Mouse (Mus musculus): ENCODE measurements at regions not wholly inside any gene's neighbourhood (a gene's known extent, or its start where the extent isn't known, plus 50 kb on each side); places are given as distances from the start of the nearest gene placed in this dataset.

- DNase-seq (ENCODE audit: low read depth, low spot score), result no peak
Observed at GRCm38 (mm10) chr10:99367757-99368156, 104.7 kb downstream of the Dusp6 start.

GRCm38 (mm10) chr10:99375101-99375500 lies 112.1 kb downstream of the Dusp6 start:
- peak; percentile 70 for DNase-seq (ENCODE audit: low read depth, low spot score)

- DNase-seq (ENCODE audit: low read depth, low spot score), result no peak
Observed at GRCm38 (mm10) chr10:99376430-99376829, 113.4 kb downstream of the Dusp6 start.

GRCm38 (mm10) chr10:99377548-99377947 lies 114.5 kb downstream of the Dusp6 start:
- DNase-seq (ENCODE audit: low read depth, low spot score), result no peak

- no peak for DNase-seq (ENCODE audit: low read depth, low spot score)
Observed at GRCm38 (mm10) chr10:99379156-99379555, 116.1 kb downstream of the Dusp6 start.

- no peak for DNase-seq (ENCODE audit: low read depth, low spot score)
Observed at GRCm38 (mm10) chr10:99380170-99380569, 117.1 kb downstream of the Dusp6 start.

GRCm38 (mm10) chr10:99383028-99383427 lies 120.0 kb downstream of the Dusp6 start:
- DNase-seq (ENCODE audit: low read depth, low spot score), result no peak

- no peak for DNase-seq (ENCODE audit: low read depth, low spot score)
Observed at GRCm38 (mm10) chr10:99384366-99384765, 121.3 kb downstream of the Dusp6 start.

GRCm38 (mm10) chr10:99384851-99385250 lies 121.8 kb downstream of the Dusp6 start:
- DNase-seq (ENCODE audit: low read depth, low spot score), result no peak

GRCm38 (mm10) chr10:99385854-99386253 lies 122.8 kb downstream of the Dusp6 start:
- DNase-seq (ENCODE audit: low read depth, low spot score), result no peak

- no peak for DNase-seq (ENCODE audit: low read depth, low spot score)
Observed at GRCm38 (mm10) chr10:99388526-99388925, 125.5 kb downstream of the Dusp6 start.

- DNase-seq (ENCODE audit: low read depth, low spot score), result no peak
Observed at GRCm38 (mm10) chr10:99388986-99389385, 126.0 kb downstream of the Dusp6 start.

GRCm38 (mm10) chr10:99390609-99391183 lies 127.7 kb downstream of the Dusp6 start:
- peak; percentile 69 for DNase-seq (ENCODE audit: low read depth, low spot score)

- no peak for DNase-seq (ENCODE audit: low read depth, low spot score)
Observed at GRCm38 (mm10) chr10:99391725-99392124, 128.7 kb downstream of the Dusp6 start.

GRCm38 (mm10) chr10:99392979-99393378 lies 129.9 kb downstream of the Dusp6 start:
- DNase-seq (ENCODE audit: low read depth, low spot score), result no peak

GRCm38 (mm10) chr10:99393523-99393922 lies 130.5 kb downstream of the Dusp6 start:
- peak; percentile 63 for DNase-seq (ENCODE audit: low read depth, low spot score)

GRCm38 (mm10) chr10:99395411-99395810 lies 132.4 kb downstream of the Dusp6 start:
- no peak for DNase-seq (ENCODE audit: low read depth, low spot score)

- no peak for DNase-seq (ENCODE audit: low read depth, low spot score)
Observed at GRCm38 (mm10) chr10:99396630-99397029, 133.6 kb downstream of the Dusp6 start.

GRCm38 (mm10) chr10:99400076-99400475 lies 137.0 kb downstream of the Dusp6 start:
- DNase-seq (ENCODE audit: low read depth, low spot score), result no peak

GRCm38 (mm10) chr10:99406764-99407163 lies 143.7 kb downstream of the Dusp6 start:
- no peak for DNase-seq (ENCODE audit: low read depth, low spot score)

- DNase-seq (ENCODE audit: low read depth, low spot score), result no peak
Observed at GRCm38 (mm10) chr10:99408786-99409185, 145.8 kb downstream of the Dusp6 start.

- no peak for DNase-seq (ENCODE audit: low read depth, low spot score)
Observed at GRCm38 (mm10) chr10:99409744-99410143, 146.7 kb downstream of the Dusp6 start.

GRCm38 (mm10) chr10:99410754-99411153 lies 147.7 kb downstream of the Dusp6 start:
- no peak for DNase-seq (ENCODE audit: low read depth, low spot score)

- no peak for DNase-seq (ENCODE audit: low read depth, low spot score)
Observed at GRCm38 (mm10) chr10:99413455-99413854, 150.4 kb downstream of the Dusp6 start.

All from forelimb bud, embryonic 11.5 days (tissue).